Mouse (Mus musculus) thymus, postnatal 25 days (tissue): ENCODE results near the gene Prdm16.

Experiments used
- DNase-seq: peaks from one replicate; pipeline ENCODE4 v3.0.0; 2022

Prdm16 gene

GRCm38 (mm10) chr4:154636721-154637311 lies at the start of gene Prdm16:
TSS of gene Prdm16 (minus strand) at chr4:154636873.
- no peak for DNase-seq

DNA sequence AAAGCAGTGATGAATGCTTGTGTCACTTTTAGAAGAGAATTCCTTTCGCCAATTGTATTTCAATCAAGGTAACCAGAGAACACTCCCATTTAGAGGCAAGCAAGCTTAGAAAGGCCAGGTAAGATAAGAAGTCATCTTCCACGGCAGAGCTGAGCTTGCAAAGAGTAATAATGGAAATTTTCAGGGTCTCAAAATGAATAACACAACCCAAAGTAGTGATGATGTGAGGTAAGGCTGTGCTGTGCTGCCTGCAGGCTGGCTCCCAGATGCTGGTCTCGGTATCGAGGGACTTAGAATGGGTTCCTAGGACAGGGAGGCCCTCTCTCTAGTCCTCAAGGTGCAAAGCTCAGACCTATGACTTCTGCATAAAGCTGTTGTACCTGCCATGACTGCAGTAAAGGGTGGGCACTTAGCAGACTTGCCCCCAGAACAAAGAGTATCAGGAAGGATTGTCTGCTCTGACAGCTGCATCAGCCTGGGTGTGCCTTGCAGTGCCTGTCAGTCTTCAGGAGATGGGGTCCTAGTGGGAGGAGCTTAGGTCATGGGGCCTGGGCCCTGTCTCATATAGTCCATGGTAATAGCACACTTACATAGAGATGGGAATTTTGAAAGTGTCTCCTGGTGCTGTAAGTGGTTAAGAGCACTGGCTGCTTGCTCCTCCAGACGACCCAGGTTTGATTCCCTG lies 46.5 kb upstream of the Prdm16 start:
- no peak for DNase-seq

DNA sequence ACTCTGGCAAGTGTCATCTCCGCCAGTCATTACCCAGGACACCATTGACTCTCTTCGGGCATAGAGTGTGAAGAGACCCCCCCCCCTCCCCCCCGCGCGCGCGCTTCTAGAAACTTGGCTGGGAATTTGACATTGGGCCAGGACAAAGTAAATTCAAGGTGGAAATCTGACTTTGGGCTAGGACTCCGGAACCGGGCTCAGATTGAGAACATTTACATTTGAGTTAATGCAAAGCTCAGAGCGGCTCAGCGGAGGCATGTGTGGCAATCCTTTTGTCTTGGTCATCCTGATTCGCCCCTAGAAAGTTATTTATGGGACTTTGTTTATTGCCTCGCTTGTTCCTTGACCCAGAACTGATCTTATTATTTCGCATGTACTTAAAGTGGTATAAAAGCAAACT lies 45.6 kb upstream of the Prdm16 start:
- no peak for DNase-seq

GRCm38 (mm10) chr4:154675441-154676000 lies 38.8 kb upstream of the Prdm16 start:
- no peak for DNase-seq

DNA sequence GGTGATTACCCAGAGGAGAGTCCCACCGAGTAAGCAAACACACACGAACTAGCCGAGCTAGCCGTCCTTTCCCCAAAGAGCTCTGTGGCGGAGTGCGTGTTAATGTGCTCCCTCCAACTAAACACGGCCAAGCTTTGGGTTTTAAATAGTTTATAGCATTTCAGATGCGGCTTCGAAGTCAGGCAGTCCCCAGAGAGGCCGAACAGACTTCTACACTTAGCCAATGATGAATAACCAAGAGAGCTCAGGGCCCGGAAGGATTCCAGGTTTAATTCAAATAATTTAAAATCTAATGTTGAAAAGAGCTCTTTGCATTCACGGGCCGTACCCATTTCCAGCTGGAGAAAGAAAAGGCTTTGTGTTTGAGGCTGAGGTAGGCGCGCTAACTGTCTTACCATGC lies 38.3 kb upstream of the Prdm16 start:
- no peak for DNase-seq

DNA sequence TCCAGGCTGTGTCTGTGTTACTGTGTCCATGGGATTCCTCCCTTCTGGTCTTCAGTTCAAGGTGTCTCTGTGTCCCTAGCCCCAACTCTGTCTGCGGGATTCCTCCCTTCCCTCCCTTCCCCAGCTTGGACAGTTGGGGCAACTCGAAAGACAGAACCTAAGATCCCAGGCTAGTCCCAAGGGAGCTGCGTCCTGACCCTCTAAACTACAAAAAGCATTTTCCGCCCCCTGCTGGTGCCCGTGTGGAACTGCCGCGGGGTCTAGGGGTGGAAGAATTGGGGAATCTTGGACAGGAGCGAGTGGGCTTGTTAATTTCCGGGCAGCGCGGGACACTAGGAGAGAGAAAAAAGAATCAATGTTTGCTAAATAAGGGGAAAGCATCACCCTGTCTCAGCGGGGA lies 37.9 kb upstream of the Prdm16 start:
- peak; percentile 21 for DNase-seq

- DNase-seq = no peak
These were observed 37.3 kb upstream of the Prdm16 start for GRCm38 (mm10) chr4:154673986-154674385.

DNA sequence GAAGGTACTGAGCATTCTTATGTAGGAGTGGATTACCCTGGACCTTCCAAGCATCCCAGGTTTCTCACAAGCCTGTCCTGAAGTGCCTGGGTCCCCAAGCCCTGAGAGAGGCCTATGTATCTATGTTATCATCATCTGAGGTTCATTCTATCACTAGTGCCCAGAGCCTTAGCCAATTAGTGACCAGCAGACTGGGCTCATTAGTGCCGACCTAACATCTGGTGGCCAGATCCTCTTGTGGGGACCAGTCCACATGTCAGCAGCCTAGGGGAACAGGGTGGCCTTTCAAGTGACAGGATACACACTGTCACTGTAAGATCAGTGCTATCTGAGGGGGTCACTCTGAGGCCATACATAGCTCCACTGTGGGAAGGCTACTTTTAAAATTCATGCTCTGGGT lies 35.4 kb upstream of the Prdm16 start:
- DNase-seq = no peak

GRCm38 (mm10) chr4:154671232-154671912 lies 34.7 kb upstream of the Prdm16 start:
- DNase-seq = no peak

- no peak for DNase-seq
These were observed 31.1 kb upstream of the Prdm16 start, which contains the start of gene Actrt2 for GRCm38 (mm10) chr4:154667767-154668166. TSS of gene Actrt2 (minus strand) at chr4:154667867.

- no peak for DNase-seq
These were observed 26.1 kb upstream of the Prdm16 start for GRCm38 (mm10) chr4:154662681-154663215.

DNA sequence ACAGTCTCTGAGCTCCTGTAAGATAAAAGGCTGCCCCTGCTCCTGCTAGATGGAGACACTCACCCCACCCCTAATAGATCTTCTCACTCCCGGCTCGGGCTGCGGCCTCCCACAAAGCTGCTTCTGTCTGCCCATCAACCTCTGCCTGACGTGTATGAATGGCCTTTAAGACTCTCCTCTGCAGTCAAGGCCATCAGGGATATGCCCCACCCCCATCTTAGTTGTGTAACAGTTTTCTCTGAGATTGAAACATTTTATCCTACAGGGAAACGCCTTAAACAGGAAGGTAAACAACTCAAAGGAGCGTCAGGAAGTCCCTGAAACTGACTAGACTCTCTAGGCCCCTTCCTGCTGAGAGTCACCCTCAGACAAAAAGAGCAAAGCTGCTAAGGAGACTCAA lies 24.6 kb upstream of the Prdm16 start:
- DNase-seq = no peak

DNA sequence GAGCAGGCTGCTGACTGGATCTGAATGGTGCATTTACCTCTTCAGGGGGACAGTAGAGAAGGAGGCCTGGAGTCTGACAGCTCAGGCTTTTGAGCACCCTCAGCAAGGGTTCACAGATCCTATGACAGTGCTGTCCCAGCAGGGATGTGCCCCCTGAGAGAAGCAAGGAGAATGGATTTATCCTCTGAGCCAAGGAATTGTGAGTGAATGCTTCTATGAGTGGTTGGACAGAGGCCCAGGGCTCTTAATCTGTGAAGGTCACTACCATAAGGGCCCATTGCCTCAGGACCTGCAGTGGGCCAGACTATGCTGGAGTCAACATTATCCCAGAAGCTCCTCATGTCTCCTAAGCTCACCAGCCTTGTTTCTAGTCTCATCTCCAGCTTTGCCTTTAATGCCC lies 23.4 kb upstream of the Prdm16 start:
- DNase-seq = no peak

DNA sequence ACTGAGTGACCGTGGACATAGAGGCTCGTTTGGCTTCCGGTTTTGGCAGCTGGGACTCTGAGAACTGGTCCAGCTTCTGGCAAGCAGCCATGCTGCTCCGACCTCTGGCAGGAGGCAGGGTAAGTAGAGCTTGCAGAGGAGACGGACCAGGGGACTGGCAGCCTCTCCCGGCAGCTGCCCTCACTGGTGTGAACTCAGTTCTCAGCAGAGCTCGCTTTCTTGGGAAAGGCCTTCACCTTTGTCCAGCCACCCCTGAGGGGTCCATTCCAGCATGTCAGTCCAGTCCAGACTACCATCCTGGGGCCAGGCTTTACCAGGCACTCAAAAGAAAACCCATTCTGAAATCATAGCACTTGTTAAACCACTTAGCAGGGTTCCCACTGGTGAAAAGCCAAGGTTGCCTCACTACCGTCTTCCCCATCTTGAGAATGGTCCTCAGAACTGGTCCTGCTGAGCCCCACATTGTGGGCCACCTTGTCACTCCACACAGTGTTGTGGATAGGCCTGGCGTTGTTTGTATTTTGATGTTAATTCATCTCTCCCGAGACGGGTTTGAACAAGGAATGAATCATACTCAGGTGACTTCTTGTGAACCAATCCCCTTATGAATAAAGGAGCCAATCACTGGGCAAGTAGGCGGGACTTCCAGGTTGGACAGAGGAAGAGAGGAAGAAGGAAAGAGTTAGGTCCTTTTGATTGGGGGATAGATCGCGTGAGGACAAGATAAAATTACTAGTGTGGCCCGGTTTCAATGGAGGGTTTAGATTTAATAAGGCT lies 18.6 kb upstream of the Prdm16 start:
- no peak for DNase-seq

DNA sequence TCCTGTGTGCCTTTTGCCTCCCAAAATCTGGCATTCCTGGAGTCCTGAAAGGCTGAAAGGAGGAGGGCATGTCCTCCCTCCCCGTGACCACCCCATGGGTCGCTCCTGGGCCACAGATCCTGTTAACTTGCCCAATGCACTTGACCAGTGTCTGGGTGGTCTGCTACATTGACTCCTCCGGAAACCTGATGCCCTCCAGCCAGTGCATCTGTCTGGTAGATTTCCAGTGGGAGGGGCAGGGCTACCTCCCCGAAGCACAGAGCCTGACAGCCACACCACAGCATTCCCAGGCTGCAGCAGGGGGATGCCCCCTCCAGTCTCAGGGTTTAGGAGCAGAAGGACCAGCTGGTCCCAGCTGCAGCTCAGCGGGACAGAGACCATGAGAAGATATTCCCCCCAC lies 15.8 kb upstream of the Prdm16 start:
- no peak for DNase-seq

GRCm38 (mm10) chr4:154649083-154649747 lies 12.5 kb upstream of the Prdm16 start:
- no peak for DNase-seq

DNA sequence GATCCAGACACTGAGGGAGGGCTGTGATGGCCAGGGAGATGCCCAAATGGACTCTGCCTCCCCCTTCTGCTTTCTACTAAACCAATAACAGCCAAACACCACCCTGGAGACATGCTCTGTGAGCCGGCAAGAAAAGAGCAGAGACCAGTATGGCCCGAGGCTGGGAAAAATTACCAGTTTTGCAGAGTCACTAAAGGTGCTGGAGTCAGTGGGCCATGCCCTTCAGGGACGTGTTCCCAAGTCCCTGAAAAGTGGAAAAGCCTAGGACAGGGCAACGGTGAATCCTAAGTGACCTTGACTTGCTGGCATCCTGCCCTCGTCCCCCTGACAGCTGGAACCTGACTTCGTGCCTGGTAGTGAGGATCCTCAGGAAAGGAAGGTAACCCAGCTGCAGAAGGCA lies 5.8 kb upstream of the Prdm16 start:
- DNase-seq = no peak

GRCm38 (mm10) chr4:154641296-154642110 lies 4.8 kb upstream of the Prdm16 start:
- DNase-seq = no peak

DNA sequence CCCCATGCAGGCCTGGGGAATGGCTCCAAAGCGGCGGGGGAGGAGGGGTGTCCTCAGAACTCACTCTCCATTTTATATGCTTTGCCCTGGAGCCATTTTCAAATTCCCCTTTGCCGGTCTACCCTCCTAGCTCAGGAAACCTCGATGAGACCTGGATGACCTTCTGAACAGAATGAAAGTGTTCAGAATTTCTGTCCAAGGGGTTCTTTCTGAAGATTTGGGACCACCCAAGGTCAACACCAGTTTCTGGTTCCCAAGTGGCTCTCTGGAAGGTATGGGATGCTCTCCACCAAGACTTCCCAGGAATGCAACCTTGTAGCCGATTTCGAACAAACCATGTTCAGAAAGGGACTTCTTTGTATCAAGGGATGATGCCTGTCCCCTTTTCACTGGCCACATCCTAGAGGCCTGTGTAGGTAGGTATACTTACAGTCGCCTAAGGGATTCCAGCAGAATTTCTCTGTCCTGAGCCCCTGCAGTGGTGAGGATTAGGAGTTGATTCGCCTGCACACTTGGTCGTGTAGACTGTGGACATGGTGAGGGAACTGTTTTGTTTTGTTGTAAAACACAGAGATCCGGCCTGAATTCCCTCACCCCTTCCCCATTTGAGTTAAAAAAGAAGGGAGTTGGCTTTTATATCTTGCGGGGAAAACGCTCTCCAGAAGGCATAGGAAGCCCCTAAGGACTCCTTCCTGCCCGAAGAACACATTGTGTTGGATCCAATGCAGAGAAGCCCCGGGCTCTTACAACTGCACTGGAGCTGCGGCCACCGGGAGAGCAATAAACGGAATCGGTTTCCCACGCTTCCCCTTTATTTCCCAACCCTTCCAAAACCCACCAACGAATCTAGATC lies 4.0 kb upstream of the Prdm16 start:
- DNase-seq = no peak
